Mouse (Mus musculus): ENCODE results near the gene Fbxo28.

GRCm38 (mm10) chr1:182314201-182314600 is 27.2 kb downstream of the Fbxo28 start:
- TF ChIP-seq POLR2A (IDR thresholded peaks at IDR 0.05; ENCODE audit: borderline replicate concordance, extremely low read depth, low read depth, low read length) (no peak), CTCF (IDR thresholded peaks at IDR 0.05; ENCODE audit: insufficient read depth, low read length) (no peak)
